Mouse (Mus musculus) CH12.LX (cell line): ENCODE data around the gene Rgl1.

ENCODE experiments used
- BHLHE40 ChIP-seq: IDR thresholded peaks from 2 replicates; pipeline ENCODE4 v1.6.1; 2011; ENCODE audit warnings: mild to moderate bottlenecking, low read depth, low read length, improper control_type of control experiment
- CTCF ChIP-seq, 2 experiments: IDR thresholded peaks in 1 of 2; conservative IDR thresholded peaks in 1 of 2; 2 replicates each; pipeline ENCODE4 v1.5.1; 2011 to 2012; ENCODE audit warnings: low read depth in 2 of 2, low read length in 2 of 2, improper control_type of control experiment in 1 of 2, inconsistent platforms in 1 of 2, mild to moderate bottlenecking in 1 of 2, moderate library complexity in 1 of 2
- E2F4 ChIP-seq: IDR thresholded peaks from 2 replicates; pipeline ENCODE4 v1.6.1; 2011; ENCODE audit warnings: low read depth, low read length, improper control_type of control experiment; ENCODE audit not compliant: insufficient replicate concordance
- JUND ChIP-seq: conservative IDR thresholded peaks from 2 replicates; pipeline ENCODE4 v1.6.1; 2011; ENCODE audit warnings: low read depth, low read length, improper control_type of control experiment
- MAX ChIP-seq: IDR thresholded peaks from 2 replicates; pipeline ENCODE4 v1.6.1; 2011; ENCODE audit warnings: low read length, improper control_type of control experiment
- MXI1 ChIP-seq: IDR thresholded peaks from 2 replicates; pipeline ENCODE4 v1.6.1; 2011; ENCODE audit warnings: mild to moderate bottlenecking, low read depth, low read length, improper control_type of control experiment
- POLR2A ChIP-seq: IDR thresholded peaks from 2 replicates; pipeline ENCODE4 v1.6.1; 2011; ENCODE audit warnings: low read depth, mild to moderate bottlenecking, improper control_type of control experiment, low read length
- TBP ChIP-seq: conservative IDR thresholded peaks from 2 replicates; pipeline ENCODE4 v1.6.1; 2011; ENCODE audit warnings: low read depth, low read length, improper control_type of control experiment
- ZKSCAN1 ChIP-seq: IDR thresholded peaks from 2 replicates; pipeline ENCODE4 v1.6.1; 2012; ENCODE audit warnings: low read depth, inconsistent platforms, low read length, improper control_type of control experiment, borderline replicate concordance
- ZNF384 ChIP-seq: IDR thresholded peaks from 2 replicates; pipeline ENCODE4 v1.6.1; 2012; ENCODE audit warnings: low read depth, low read length, improper control_type of control experiment, inconsistent platforms

GRCm38 (mm10) chr1:152718200-152718599 is 48.0 kb downstream of the Rgl1 start:
- TF ChIP-seq POLR2A (no peak), CTCF (conservative IDR thresholded peaks at IDR 0.05 in 1 of 2, IDR thresholded peaks at IDR 0.05 in 1 of 2; ENCODE audit: low read depth in 2 of 2, low read length in 2 of 2) (no peak), E2F4 (no peak), BHLHE40 (no peak), MXI1 (no peak), JUND (no peak), ZNF384 (no peak), TBP (no peak), MAX (no peak), ZKSCAN1 (no peak)
